Mouse (Mus musculus): Measurements from ENCODE around the gene Hpca.

Hpca gene

DNA sequence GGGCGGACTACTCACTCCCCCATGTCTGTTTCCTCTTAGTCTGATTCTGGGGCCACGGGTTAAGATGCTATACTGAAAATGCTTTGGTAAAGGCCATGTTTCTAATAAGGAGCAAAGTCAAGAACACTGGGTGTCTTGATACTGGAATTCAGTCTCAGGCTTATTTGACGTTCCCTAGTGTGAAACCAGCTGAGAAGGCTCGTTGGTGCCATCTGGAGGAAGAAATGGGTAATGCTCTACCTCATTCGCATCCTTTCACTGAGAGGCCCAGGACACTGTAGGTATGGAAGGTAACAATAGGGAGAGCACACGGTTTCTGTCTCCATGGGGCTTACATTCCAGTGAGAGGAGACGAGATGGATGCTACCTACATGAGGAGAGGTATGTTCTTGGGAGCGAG lies 35.8 kb downstream of the Hpca start:
- no peaks in the 10 kb centered on the region for H3K9me3 ChIP-seq (ENCODE audit: low read length)
- H3K4me3 ChIP-seq (replicated peaks; ENCODE audit: low read length) = no peak overlapping the region
- TF ChIP-seq NANOG (IDR thresholded peaks at IDR 0.05; ENCODE audit: borderline replicate concordance, low read length) (no peak), CTCF (conservative IDR thresholded peaks at IDR 0.05; ENCODE audit: low read length) (peak; percentile 89), POU5F1 (IDR thresholded peaks at IDR 0.05; ENCODE audit: borderline replicate concordance, low read length) (no peak)
- peaks cover 41% of the 10 kb centered on the region for H3K36me3 ChIP-seq (ENCODE audit: insufficient read depth, low read length)
- H3K27me3 ChIP-seq (ENCODE audit: insufficient read depth, low read length) = peaks cover 4% of the 10 kb centered on the region; the same call in 1 of the 2 replicates
- peaks cover 45% of the 10 kb centered on the region for H3K4me1 ChIP-seq (replicated peaks; ENCODE audit: low read depth, low read length)

DNA sequence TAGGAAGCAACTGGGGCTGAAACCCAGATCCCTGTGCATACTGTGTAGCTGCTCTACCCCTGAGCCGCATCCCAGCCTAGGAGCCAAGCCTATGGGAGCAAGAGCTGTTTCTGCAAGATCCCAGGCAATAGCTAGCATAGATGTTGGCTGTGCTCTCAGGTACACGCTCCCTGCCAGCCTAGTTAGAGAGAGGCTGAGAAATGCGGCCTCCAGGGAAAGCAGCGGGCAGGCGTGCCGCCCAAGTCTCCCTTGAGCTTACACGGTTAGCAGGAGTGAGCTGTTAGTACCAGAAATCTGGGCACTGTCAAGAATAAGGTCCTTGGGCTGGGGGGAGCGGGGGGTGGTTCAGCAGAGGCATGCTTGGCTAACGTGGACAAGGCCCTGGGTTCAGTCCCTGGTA lies 36.9 kb downstream of the Hpca start:
- Histone ChIP-seq H3K4me1 (replicated peaks; ENCODE audit: low read depth, low read length) (peaks cover 45% of the 10 kb centered on the region), H3K9me3 (ENCODE audit: low read length) (peaks cover 8% of the 10 kb centered on the region), H3K4me3 (replicated peaks; ENCODE audit: low read length) (no peak overlapping the region), H3K27me3 (ENCODE audit: insufficient read depth, low read length) (peaks cover 4% of the 10 kb centered on the region; the same call in 1 of the 2 replicates), H3K36me3 (ENCODE audit: insufficient read depth, low read length) (peaks cover 53% of the 10 kb centered on the region)
- TF ChIP-seq POU5F1 (IDR thresholded peaks at IDR 0.05; ENCODE audit: borderline replicate concordance, low read length) (no peak), NANOG (IDR thresholded peaks at IDR 0.05; ENCODE audit: borderline replicate concordance, low read length) (no peak), CTCF (conservative IDR thresholded peaks at IDR 0.05; ENCODE audit: low read length) (no peak)

DNA sequence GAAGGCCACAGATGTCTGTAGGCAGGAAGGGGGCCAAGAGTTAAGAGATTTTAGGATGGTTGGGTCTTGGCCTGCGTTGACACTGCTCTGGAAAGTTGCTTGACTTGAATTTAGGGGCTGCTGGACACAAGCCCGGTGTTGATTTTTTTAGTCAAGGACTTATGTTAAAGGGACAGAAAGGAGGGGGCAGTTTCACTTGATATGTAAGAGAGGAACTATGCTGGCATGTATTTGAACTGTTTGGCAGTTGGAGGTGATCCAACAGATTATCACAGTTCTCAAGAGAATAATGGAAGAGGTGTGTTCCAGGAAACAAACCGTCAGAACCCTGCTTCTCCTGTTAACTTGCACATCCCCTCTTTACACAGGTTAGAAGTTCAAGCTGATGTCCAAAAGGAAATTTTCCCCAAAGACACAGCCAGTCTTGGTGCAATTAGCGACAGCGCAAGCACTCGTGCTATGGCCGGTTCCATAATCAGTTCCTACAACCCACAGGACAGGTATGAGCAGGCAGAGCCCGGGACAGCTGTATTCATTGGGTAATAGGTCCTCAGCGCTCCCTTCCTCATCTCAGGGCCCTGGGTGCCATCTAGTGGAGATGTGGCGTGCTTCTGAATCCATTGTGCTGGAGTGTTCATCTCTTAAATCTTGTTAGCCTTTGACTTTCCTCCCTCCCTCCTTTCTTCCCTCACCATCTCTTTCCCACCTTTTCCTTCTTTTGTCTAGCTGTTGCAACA lies 39.3 kb downstream of the Hpca start:
- no peak overlapping the region for H3K4me3 ChIP-seq (replicated peaks; ENCODE audit: low read length)
- peaks cover 32% of the 10 kb centered on the region for H3K9me3 ChIP-seq (ENCODE audit: low read length)
- H3K4me1 ChIP-seq (replicated peaks; ENCODE audit: low read depth, low read length) = peaks cover 38% of the 10 kb centered on the region
- H3K36me3 ChIP-seq (ENCODE audit: insufficient read depth, low read length) = peaks cover 76% of the 10 kb centered on the region
- 0 out of 2 replicates have a peak, but pooled peaks cover 4% of the 10 kb centered on the region for H3K27me3 ChIP-seq (ENCODE audit: insufficient read depth, low read length)
- no peak for TF ChIP-seq POU5F1 (IDR thresholded peaks at IDR 0.05; ENCODE audit: borderline replicate concordance, low read length)
- TF ChIP-seq CTCF (conservative IDR thresholded peaks at IDR 0.05; ENCODE audit: low read length) = peak; percentile 41
- peak; percentile 21; the same call in 1 of the 2 replicates for TF ChIP-seq NANOG (IDR thresholded peaks at IDR 0.05; ENCODE audit: borderline replicate concordance, low read length)

DNA sequence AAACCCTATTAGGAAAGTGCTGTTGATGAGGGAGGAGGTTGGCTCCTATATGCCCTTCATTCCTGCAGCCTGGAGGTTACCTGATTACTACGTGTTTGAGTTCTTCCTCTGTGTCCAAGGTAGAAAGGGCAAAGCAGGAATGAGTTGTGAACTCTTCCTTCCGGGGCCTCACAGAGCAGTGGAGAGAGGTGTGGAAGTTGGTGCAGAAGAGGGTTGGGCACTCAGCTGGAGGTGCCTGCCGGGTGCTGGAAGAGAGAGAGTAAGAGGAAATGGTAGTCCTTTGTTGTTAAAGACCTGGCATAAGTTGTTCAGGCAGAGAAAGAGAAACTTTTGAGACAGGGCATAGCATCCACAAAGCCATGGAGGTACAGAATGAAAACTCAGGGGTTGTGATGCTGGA lies 39.9 kb downstream of the Hpca start:
- H3K4me1 ChIP-seq (replicated peaks; ENCODE audit: low read depth, low read length) = peaks cover 32% of the 10 kb centered on the region
- TF ChIP-seq NANOG (IDR thresholded peaks at IDR 0.05; ENCODE audit: borderline replicate concordance, low read length) (no peak), CTCF (conservative IDR thresholded peaks at IDR 0.05; ENCODE audit: low read length) (no peak), POU5F1 (IDR thresholded peaks at IDR 0.05; ENCODE audit: borderline replicate concordance, low read length) (no peak)
- H3K36me3 ChIP-seq (ENCODE audit: insufficient read depth, low read length) = peaks cover 82% of the 10 kb centered on the region
- 0 out of 2 replicates have a peak, but pooled peaks cover 1% of the 10 kb centered on the region for H3K27me3 ChIP-seq (ENCODE audit: insufficient read depth, low read length)
- H3K9me3 ChIP-seq (ENCODE audit: low read length) = peaks cover 35% of the 10 kb centered on the region
- H3K4me3 ChIP-seq (replicated peaks; ENCODE audit: low read length) = no peak overlapping the region

DNA sequence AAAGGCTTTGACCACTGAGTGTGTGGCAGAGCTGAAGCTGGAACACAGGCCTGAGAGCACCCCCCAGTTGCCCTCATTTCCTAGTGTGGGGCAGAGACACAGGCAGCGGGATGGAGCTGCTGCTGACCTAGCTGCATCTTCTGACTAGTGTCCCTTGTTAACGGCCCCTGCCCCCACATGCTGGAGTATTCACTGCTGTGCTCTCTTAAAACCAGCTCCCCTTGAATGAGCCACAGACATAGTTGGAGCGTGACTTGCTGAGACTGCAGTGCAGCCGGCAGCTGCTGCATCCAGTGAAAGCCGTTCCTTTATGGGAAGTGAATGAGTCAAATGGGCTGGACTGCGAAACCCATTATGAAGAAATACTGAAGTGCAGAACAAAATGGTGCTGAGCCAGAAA lies 40.3 kb downstream of the Hpca start:
- H3K27me3 ChIP-seq (ENCODE audit: insufficient read depth, low read length) = no peaks in the 10 kb centered on the region
- no peak overlapping the region for H3K4me3 ChIP-seq (replicated peaks; ENCODE audit: low read length)
- no peak for TF ChIP-seq NANOG (IDR thresholded peaks at IDR 0.05; ENCODE audit: borderline replicate concordance, low read length)
- H3K36me3 ChIP-seq (ENCODE audit: insufficient read depth, low read length) = peaks cover 87% of the 10 kb centered on the region
- H3K4me1 ChIP-seq (replicated peaks; ENCODE audit: low read depth, low read length) = peaks cover 28% of the 10 kb centered on the region
- H3K9me3 ChIP-seq (ENCODE audit: low read length) = peaks cover 38% of the 10 kb centered on the region

DNA sequence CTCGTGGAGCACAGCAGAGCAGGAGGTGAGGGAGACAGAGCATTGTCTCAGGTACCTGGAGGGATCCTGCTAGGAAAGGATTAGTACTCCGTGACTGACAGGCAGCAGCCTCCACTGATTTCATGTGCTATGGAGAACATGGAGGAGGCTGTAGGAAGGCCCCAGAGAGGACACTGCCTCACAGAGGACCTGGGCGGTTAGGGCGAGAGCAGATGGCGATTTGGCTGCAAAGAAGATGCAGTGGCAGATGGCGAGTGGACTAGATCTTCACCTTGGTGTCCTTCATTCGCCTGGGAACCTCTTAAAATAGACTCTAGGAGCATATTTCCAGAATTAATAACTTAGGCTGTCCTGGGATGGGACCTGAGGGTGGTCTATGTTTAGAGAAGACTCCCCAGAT lies 40.8 kb downstream of the Hpca start:
- TF ChIP-seq NANOG (IDR thresholded peaks at IDR 0.05; ENCODE audit: borderline replicate concordance, low read length) (no peak), CTCF (conservative IDR thresholded peaks at IDR 0.05; ENCODE audit: low read length) (no peak), POU5F1 (IDR thresholded peaks at IDR 0.05; ENCODE audit: borderline replicate concordance, low read length) (no peak)
- Histone ChIP-seq H3K27me3 (ENCODE audit: insufficient read depth, low read length) (no peaks in the 10 kb centered on the region), H3K9me3 (ENCODE audit: low read length) (peaks cover 38% of the 10 kb centered on the region)

DNA sequence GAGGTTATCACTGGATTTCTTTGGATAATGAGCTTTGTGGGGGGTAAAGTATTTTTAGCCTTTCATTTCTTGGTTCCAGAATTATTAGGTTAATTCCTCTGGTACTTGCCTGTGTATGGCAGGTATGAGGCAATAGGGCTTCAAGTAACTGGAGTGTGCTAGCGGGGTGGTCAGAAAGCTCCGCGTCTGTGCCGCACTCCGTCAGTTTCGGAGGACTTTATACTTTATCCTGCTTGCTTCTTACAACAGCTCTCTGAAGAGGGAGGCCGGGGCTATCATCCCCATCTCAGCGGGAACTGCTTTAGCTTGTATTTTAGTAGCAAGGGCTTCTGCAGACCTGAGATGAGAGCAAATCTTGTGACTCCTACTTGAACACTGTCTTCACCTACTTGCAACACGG lies 42.7 kb downstream of the Hpca start:
- peaks cover 16% of the 10 kb centered on the region for H3K4me1 ChIP-seq (replicated peaks; ENCODE audit: low read depth, low read length)
- H3K36me3 ChIP-seq (ENCODE audit: insufficient read depth, low read length) = peaks cover 100% of the 10 kb centered on the region
- no peak for TF ChIP-seq POU5F1 (IDR thresholded peaks at IDR 0.05; ENCODE audit: borderline replicate concordance, low read length)
- TF ChIP-seq NANOG (IDR thresholded peaks at IDR 0.05; ENCODE audit: borderline replicate concordance, low read length) = no peak
- TF ChIP-seq CTCF (conservative IDR thresholded peaks at IDR 0.05; ENCODE audit: low read length) = no peak
- H3K4me3 ChIP-seq (replicated peaks; ENCODE audit: low read length) = no peak overlapping the region
- no peaks in the 10 kb centered on the region for H3K27me3 ChIP-seq (ENCODE audit: insufficient read depth, low read length)
- peaks cover 38% of the 10 kb centered on the region for H3K9me3 ChIP-seq (ENCODE audit: low read length)

More for the DNA sequence above, 40.8 kb downstream of the Hpca start:
- no peak overlapping the region for H3K4me3 ChIP-seq (replicated peaks; ENCODE audit: low read length)
- H3K36me3 ChIP-seq (ENCODE audit: insufficient read depth, low read length) = peaks cover 91% of the 10 kb centered on the region
- H3K4me1 ChIP-seq (replicated peaks; ENCODE audit: low read depth, low read length) = peaks cover 27% of the 10 kb centered on the region

DNA sequence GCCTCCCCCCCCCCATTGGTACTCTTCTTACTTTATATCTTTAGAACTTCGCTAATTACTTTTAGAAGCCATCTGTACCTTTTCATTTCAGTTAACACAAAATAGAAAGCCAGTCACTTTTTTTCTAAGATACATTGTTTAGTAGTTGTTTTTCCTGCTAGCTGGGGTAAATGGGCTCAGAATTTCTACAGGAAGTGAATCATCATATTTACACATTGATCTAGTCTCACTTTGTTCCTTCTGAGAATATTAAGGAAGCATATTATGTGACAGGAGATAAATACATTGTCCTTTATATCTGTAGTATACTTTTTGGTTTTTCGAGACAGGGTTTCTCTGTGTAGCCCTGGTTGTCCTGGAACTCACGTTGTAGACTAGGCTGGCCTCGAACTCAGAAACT lies 53.0 kb downstream of the Hpca start:
- no peak for TF ChIP-seq POU5F1 (IDR thresholded peaks at IDR 0.05; ENCODE audit: borderline replicate concordance, low read length)
- TF ChIP-seq CTCF (conservative IDR thresholded peaks at IDR 0.05; ENCODE audit: low read length) = no peak
- no peak for TF ChIP-seq NANOG (IDR thresholded peaks at IDR 0.05; ENCODE audit: borderline replicate concordance, low read length)
- no peak overlapping the region for H3K4me3 ChIP-seq (replicated peaks; ENCODE audit: low read length)
- no peaks in the 10 kb centered on the region for H3K9me3 ChIP-seq (ENCODE audit: low read length)
- H3K27me3 ChIP-seq (ENCODE audit: insufficient read depth, low read length) = no peaks in the 10 kb centered on the region
- peaks cover 36% of the 10 kb centered on the region for H3K36me3 ChIP-seq (ENCODE audit: insufficient read depth, low read length)
- H3K4me1 ChIP-seq (replicated peaks; ENCODE audit: low read depth, low read length) = peaks cover 38% of the 10 kb centered on the region

Data from E14TG2a.4 (cell line).